Mouse (Mus musculus) cerebellum, adult 18-20 months (tissue): ENCODE data around the gene Slc25a11.
A peak's percentile ranks its signal among the peaks of the same experiment; 100 is the strongest.

Experiments
- DNase-seq, 2 experiments: peaks; one replicate each; pipeline ENCODE4 v3.0.0; 2021

The Slc25a11 gene

GRCm38 (mm10) chr11:70667271-70668150 is 20.2 kb upstream of the Slc25a11 start:
- DNase-seq, result no peak

- no peak for DNase-seq
Measured at GRCm38 (mm10) chr11:70666687-70667086, 19.4 kb upstream of the Slc25a11 start.

- no peak for DNase-seq
Measured at GRCm38 (mm10) chr11:70664741-70665140, 17.5 kb upstream of the Slc25a11 start.

GRCm38 (mm10) chr11:70663957-70664356 is 16.7 kb upstream of the Slc25a11 start:
- DNase-seq, result no peak

- no peak for DNase-seq
Measured at GRCm38 (mm10) chr11:70663101-70663500, 15.8 kb upstream of the Slc25a11 start.

GRCm38 (mm10) chr11:70660571-70660970 is 13.3 kb upstream of the Slc25a11 start:
- no peak for DNase-seq

GRCm38 (mm10) chr11:70658942-70659341 is 11.7 kb upstream of the Slc25a11 start:
- no peak for DNase-seq

GRCm38 (mm10) chr11:70658521-70658920 is 11.2 kb upstream of the Slc25a11 start:
- DNase-seq, result no peak

- DNase-seq, result no peak
Measured at GRCm38 (mm10) chr11:70657991-70658390, 10.7 kb upstream of the Slc25a11 start.

- DNase-seq, result peak in 1 of 2 experiments; percentile 3
Measured at GRCm38 (mm10) chr11:70657573-70657972, 10.3 kb upstream of the Slc25a11 start.

- DNase-seq, result peak in 1 of 2 experiments; percentile 24
Measured at GRCm38 (mm10) chr11:70656964-70657363, 9.7 kb upstream of the Slc25a11 start, which contains the start of gene Eno3. Gene Eno3, plus strand, starts transcription at chr11:70657202.

GRCm38 (mm10) chr11:70656456-70656927 is 9.2 kb upstream of the Slc25a11 start:
- DNase-seq, result peak in 1 of 2 experiments; percentile 47

- DNase-seq, result peak; percentile 18 to 49
Measured at GRCm38 (mm10) chr11:70655571-70656455, 8.5 kb upstream of the Slc25a11 start.

- DNase-seq, result peak; percentile 81 to 86
Measured at GRCm38 (mm10) chr11:70654923-70655570, 7.8 kb upstream of the Slc25a11 start.

- peak; percentile 78 to 82 for DNase-seq
Measured at GRCm38 (mm10) chr11:70654198-70654922, 7.1 kb upstream of the Slc25a11 start, which contains the start of gene Pfn1. Gene Pfn1, minus strand, starts transcription at chr11:70654644.

- peak; percentile 63 to 80 for DNase-seq
Measured at GRCm38 (mm10) chr11:70653345-70654197, 6.3 kb upstream of the Slc25a11 start.

GRCm38 (mm10) chr11:70652884-70653344 is 5.6 kb upstream of the Slc25a11 start:
- no peak for DNase-seq

- DNase-seq, result peak in 1 of 2 experiments; percentile 10
Measured at GRCm38 (mm10) chr11:70652029-70652883, 5.0 kb upstream of the Slc25a11 start.

- peak in 1 of 2 experiments; percentile 8 for DNase-seq
Measured at GRCm38 (mm10) chr11:70651391-70651790, 4.1 kb upstream of the Slc25a11 start.
